Mouse (Mus musculus) hindbrain, embryonic 12.5 days (tissue): ENCODE measurements at regions not wholly inside any gene's neighbourhood (a gene's known extent, or its start where the extent isn't known, plus 50 kb on each side); places are given as distances from the start of the nearest gene placed in this dataset.
A peak's percentile ranks its signal among the peaks of the same experiment; 100 is the strongest.

Experiments used
- ATAC-seq: fragments of 200-750 bp; cut with Nextera tagmentation; 2 replicates; pipeline ENCODE4 v1.8.0; 2017; ENCODE audit warnings: moderate TSS enrichment; ENCODE audit not compliant: low FRiP score
- H3K27ac ChIP-seq: fragments of 300-500 bp; sonication (generic); 2 replicates; pipeline ENCODE4 v1.5.1; 2016; ENCODE audit warnings: mild to moderate bottlenecking
- H3K27me3 ChIP-seq: fragments of 300-500 bp; sonication (generic); 2 replicates; pipeline ENCODE4 v1.6.1; 2016; ENCODE audit warnings: mild to moderate bottlenecking
- H3K36me3 ChIP-seq: fragments of 300-500 bp; sonication (generic); 2 replicates; pipeline ENCODE4 v1.6.1; 2016; ENCODE audit warnings: mild to moderate bottlenecking
- H3K4me1 ChIP-seq: fragments of 300-500 bp; sonication (generic); 2 replicates; pipeline ENCODE4 v1.6.1; 2016
- H3K4me2 ChIP-seq: fragments of 300-500 bp; sonication (generic); replicated peaks from 2 replicates; pipeline ENCODE4 v1.6.1; 2016; ENCODE audit warnings: mild to moderate bottlenecking
- H3K4me3 ChIP-seq: fragments of 300-500 bp; sonication (generic); 2 replicates; pipeline ENCODE4 v1.5.1; 2016; ENCODE audit warnings: mild to moderate bottlenecking
- H3K9ac ChIP-seq: fragments of 300-500 bp; sonication (generic); 2 replicates; pipeline ENCODE4 v1.6.1; 2016; ENCODE audit warnings: mild to moderate bottlenecking, moderate library complexity
- H3K9me3 ChIP-seq: fragments of 300-500 bp; sonication (generic); replicated peaks from 2 replicates; pipeline ENCODE4 v1.6.1; 2016; ENCODE audit warnings: mild to moderate bottlenecking
- WGBS: fragments of 180-500 bp; shearing (Covaris S2); methylation state at CpG from one replicate; pipeline ENCODE4 v1.1.7; 2016; 5-methylcytosine and 5-hydroxymethylcytosine counted together

DNA sequence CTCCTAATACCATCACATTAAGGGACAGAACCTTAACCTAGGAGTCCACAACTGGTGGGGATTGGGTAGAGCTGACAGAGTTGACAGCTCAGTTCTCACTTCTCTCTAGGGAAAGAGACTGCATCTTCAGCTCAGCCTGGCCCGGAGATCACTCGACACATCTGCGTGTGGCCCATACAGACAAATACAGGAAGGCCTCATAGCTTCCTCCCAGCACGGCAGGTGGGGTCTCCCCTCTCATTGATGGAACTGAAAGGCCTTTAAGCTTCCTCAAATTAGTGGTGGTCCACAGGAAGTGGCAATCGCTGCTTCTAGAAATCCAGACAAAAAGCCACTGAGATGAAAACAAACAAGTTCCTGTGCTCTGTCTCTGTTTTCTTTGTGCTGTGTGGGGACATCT, 83.4 kb upstream of the Cxcr4 start:
- Histone ChIP-seq H3K4me2 (no peak overlapping the region), H3K36me3 (no peaks in the 10 kb centered on the region), H3K9me3 (no peaks in the 10 kb centered on the region), H3K4me1 (peaks cover 16% of the 10 kb centered on the region), H3K4me3 (no peak overlapping the region), H3K9ac (no peak overlapping the region), H3K27ac (no peak overlapping the region), H3K27me3 (no peaks in the 10 kb centered on the region)
- ATAC-seq, result no peak
- WGBS, result 67% methylated on average over 5 of the region's 5 CpGs

DNA sequence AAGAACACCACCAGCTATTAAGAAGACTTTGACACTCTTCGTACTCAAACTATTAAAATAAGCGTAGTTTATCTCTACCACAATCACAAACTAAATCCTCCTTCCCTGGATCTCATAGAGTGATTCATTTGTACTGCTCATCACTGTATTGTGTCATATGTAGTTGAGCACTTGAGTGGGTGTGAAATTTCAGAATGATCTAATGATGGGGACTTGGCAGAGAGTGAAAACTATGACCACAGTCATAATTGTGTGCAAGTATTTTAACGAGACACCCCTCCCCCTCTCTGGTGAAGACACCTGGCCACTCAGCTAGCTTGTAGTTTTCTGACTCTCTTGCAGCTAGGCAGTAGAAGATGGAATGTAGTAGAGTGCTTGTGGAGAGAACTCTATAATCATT, 80.2 kb upstream of the Cxcr4 start:
- no peak overlapping the region for H3K9ac ChIP-seq
- H3K4me2 ChIP-seq, result no peak overlapping the region
- H3K27ac ChIP-seq, result no peak overlapping the region
- no peak for ATAC-seq
- H3K36me3 ChIP-seq, result no peaks in the 10 kb centered on the region
- H3K4me1 ChIP-seq, result peaks cover 18% of the 10 kb centered on the region
- H3K4me3 ChIP-seq, result no peak overlapping the region
- no peaks in the 10 kb centered on the region for H3K9me3 ChIP-seq
- H3K27me3 ChIP-seq, result no peaks in the 10 kb centered on the region
- WGBS, result 92% methylated on average over 3 of the region's 3 CpGs

DNA sequence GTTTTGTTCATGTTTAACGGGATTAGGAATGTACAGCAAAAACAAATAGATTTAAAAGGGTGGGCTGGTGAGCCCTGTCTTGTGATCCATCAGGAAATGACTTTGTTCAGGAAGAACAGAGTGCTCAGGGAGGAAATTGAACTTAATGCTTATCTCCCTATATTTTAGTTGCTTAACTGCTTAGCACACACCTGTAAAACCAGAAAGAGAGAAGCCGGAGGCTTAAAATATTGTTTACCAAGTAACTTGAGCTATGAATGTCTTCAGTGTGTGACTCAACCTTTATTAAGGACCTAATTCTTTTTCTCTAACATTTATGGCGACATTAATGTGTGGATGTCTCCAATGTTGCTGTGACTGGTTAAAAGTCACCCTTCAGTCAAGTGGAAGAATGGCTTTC, 79.4 kb upstream of the Cxcr4 start:
- no peak for ATAC-seq
- Histone ChIP-seq H3K27ac (no peak overlapping the region), H3K9me3 (no peaks in the 10 kb centered on the region), H3K4me2 (no peak overlapping the region), H3K9ac (no peak overlapping the region), H3K27me3 (no peaks in the 10 kb centered on the region), H3K4me1 (peaks cover 18% of the 10 kb centered on the region), H3K36me3 (no peaks in the 10 kb centered on the region), H3K4me3 (no peak overlapping the region)
- 85% methylated on average over 3 of the region's 3 CpGs for WGBS

DNA sequence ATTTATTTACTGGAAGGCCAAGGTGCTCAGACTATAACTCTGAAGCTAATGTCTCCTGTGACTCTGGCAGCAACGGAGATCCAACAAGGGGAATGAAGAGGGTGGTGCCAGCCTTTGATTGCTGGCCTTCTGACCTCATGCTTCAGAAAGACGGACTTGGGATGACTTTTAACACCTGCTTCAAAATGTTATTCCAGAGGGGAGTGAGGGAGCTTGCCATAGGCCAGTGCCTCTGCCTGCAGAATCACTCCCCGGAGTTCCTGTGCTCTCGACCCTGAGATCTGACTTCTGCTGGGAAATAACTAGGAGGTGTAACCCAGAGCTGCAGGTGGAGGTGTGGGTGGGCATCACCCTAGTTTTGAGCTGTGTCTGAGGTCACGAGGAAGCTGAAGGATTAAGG, 78.9 kb upstream of the Cxcr4 start:
- no peak for ATAC-seq
- no peaks in the 10 kb centered on the region for H3K27me3 ChIP-seq
- no peak overlapping the region for H3K4me2 ChIP-seq
- H3K27ac ChIP-seq, result no peak overlapping the region
- no peak overlapping the region for H3K4me3 ChIP-seq
- no peak overlapping the region for H3K9ac ChIP-seq
- WGBS, result 61% methylated on average over 5 of the region's 5 CpGs
- H3K4me1 ChIP-seq, result peaks cover 18% of the 10 kb centered on the region
- H3K9me3 ChIP-seq, result no peaks in the 10 kb centered on the region
- no peaks in the 10 kb centered on the region for H3K36me3 ChIP-seq

DNA sequence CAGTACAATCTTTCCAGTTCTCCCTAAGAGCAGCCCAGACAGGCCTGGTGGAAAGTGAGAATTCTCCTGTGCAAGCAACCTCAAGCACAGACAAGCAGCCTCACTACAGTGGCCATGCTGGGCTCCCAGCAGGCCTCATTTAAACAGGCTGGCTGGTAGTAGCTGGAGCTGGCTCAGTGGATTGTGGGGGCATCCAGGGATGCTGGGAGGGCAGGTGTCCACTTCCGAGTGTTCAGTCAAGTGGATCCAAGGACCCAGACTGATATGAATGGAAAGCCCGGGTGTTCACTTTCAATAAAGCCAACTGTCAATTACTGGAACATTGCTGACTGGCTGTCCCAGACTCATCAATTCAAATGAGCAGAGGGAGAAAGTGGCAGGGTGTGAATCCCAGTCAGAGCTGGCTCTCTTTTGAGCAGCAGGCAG, 77.2 kb upstream of the Cxcr4 start:
- H3K9me3 ChIP-seq, result no peaks in the 10 kb centered on the region
- no peaks in the 10 kb centered on the region for H3K27me3 ChIP-seq
- no peak overlapping the region for H3K4me3 ChIP-seq
- no peak overlapping the region for H3K4me2 ChIP-seq
- peaks cover 18% of the 10 kb centered on the region for H3K4me1 ChIP-seq
- H3K36me3 ChIP-seq, result no peaks in the 10 kb centered on the region
- WGBS, result 13% methylated on average over 2 of the region's 2 CpGs
- ATAC-seq, result peak; percentile 69
- H3K27ac ChIP-seq, result peak overlapping the region; percentile 81
- no peak overlapping the region for H3K9ac ChIP-seq

DNA sequence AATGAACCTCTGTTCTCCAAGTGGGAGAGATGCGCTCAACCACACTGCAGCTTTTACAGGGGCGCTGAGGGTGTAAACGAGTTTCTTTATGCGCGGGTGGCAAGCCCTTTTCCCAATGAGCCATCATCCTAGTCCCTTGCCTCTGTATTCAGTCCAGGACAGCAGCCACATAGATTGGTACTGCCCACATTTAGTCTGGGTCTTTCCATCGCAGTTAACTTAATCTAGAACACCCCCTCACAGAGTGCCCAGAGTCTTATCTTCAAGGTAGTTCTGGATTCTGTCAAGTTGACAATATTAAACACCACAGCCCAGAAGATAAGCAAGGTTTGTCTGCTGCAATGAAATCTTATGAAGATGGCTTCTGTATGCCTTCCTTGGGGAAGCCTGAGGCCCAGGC, 76.6 kb upstream of the Cxcr4 start:
- peak overlapping the region; percentile 81 for H3K27ac ChIP-seq

DNA sequence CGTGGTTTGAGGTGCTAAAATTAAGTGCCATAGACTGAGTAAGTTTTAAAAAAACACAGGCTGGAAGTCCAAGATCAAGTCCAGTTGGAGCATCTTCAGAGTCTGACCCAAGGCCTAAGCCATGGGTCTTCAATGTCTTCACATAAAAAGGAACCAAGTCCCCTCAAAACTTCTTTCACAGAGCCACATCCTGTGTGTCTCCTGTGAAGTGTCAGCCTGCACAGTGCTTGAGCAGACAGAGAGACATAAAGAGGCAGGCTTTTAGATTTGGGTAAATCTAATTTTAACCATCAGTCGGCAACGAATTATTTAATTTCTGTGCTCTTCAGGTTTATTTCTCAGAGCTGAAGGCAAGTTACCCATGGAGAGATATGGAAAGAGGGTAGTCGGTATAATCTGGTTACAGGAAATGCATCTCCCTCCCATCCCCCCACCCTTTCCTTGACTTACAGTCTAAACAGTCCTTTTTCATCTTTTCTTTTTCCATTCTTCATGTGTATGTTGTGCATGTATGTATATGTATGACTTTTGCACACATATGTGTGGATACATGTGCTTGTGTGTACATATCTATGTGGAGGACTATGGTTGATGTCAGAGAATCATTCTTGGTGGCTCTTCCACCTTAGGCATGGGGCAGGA, 75.1 kb upstream of the Cxcr4 start:
- Histone ChIP-seq H3K27me3 (no peaks in the 10 kb centered on the region), H3K4me3 (no peak overlapping the region), H3K4me1 (peaks cover 18% of the 10 kb centered on the region), H3K27ac (no peak overlapping the region), H3K4me2 (no peak overlapping the region), H3K9ac (no peak overlapping the region), H3K36me3 (no peaks in the 10 kb centered on the region), H3K9me3 (no peaks in the 10 kb centered on the region)
- ATAC-seq, result no peak
- 90% methylated on average over 4 of the region's 4 CpGs for WGBS

More for the DNA sequence above, 76.6 kb upstream of the Cxcr4 start:
- ATAC-seq, result no peak
- Histone ChIP-seq H3K36me3 (no peaks in the 10 kb centered on the region), H3K4me2 (no peak overlapping the region), H3K4me3 (no peak overlapping the region), H3K27me3 (no peaks in the 10 kb centered on the region), H3K9ac (no peak overlapping the region), H3K9me3 (no peaks in the 10 kb centered on the region), H3K4me1 (peaks cover 18% of the 10 kb centered on the region)
- 81% methylated on average over 6 of the region's 6 CpGs for WGBS

DNA sequence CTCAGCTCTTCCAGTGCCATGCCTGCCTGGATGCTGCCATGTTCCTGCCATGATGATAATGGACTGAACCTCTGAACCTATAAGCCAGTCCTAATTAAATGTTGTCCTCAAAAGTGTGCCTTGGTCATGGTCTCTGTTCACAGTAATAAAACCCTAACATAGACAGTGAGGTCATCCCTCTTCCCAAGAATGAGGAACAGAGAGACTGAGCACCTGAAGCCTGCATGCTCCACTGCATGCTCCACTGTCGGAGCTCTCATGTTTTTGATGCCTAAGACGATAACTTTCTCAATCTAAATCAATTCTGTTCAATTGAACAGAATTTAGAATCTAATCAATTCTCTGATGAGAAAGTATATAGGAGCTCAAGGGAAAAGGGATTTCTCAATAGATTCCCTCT, 71.1 kb upstream of the Cxcr4 start:
- no peak for ATAC-seq
- Histone ChIP-seq H3K36me3 (no peaks in the 10 kb centered on the region), H3K4me1 (peaks cover 9% of the 10 kb centered on the region), H3K4me2 (no peak overlapping the region), H3K9me3 (no peaks in the 10 kb centered on the region), H3K9ac (no peak overlapping the region), H3K4me3 (no peak overlapping the region), H3K27me3 (no peaks in the 10 kb centered on the region), H3K27ac (no peak overlapping the region)
- WGBS, result 95% methylated on average over 2 of the region's 2 CpGs

DNA sequence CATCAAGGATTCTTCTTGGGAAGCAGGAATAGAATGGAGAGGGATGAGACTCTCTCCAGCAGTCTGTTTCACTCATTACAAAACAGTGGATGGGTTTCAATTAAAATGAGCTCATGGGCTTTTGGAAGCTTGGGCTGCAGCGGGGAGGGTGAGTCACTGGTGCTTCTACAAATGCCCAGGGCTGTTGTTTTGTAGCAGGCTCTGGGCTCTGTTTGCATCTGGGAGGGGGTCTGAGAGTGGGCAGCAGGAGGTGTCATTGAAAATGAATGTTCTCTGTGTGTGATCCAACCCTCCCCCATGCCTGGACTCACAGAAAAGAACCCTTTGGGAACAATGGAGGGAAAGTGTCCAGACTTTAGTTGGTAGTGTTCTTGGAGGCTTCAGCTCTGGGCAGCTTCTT, 67.8 kb upstream of the Cxcr4 start:
- WGBS, result 13% methylated on average over 1 of the region's 1 CpGs
- H3K4me2 ChIP-seq, result no peak overlapping the region
- ATAC-seq, result 0 out of 2 replicates have a peak, but pooled peaks have one; percentile 23
- peaks cover 9% of the 10 kb centered on the region for H3K4me1 ChIP-seq
- H3K27me3 ChIP-seq, result no peaks in the 10 kb centered on the region
- no peak overlapping the region for H3K9ac ChIP-seq
- H3K27ac ChIP-seq, result no peak overlapping the region
- H3K36me3 ChIP-seq, result no peaks in the 10 kb centered on the region
- no peak overlapping the region for H3K4me3 ChIP-seq
- H3K9me3 ChIP-seq, result no peaks in the 10 kb centered on the region

DNA sequence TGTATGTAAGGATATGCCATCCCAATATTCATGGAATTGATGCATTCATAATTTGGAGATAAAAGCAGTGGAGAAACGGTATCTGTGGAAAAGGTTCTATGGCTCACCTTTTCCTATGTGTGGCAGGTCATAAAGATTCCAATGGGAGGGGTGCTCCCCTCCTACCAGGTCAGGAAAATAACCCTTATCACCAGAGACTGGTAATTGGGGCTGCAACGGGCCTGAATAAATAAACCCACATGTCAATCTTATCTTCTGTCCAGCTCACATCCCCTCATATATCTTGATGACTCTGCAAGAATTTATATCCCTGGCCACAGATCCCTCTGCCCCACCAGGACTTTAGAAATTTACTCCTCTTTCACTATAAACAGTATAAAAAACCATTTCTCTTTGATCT, 66.7 kb upstream of the Cxcr4 start:
- 73% methylated on average over 2 of the region's 2 CpGs for WGBS
- Histone ChIP-seq H3K4me3 (no peak overlapping the region), H3K9me3 (no peaks in the 10 kb centered on the region), H3K36me3 (no peaks in the 10 kb centered on the region), H3K9ac (no peak overlapping the region), H3K4me1 (peaks cover 9% of the 10 kb centered on the region), H3K27ac (no peak overlapping the region), H3K4me2 (no peak overlapping the region), H3K27me3 (no peaks in the 10 kb centered on the region)
- no peak for ATAC-seq

DNA sequence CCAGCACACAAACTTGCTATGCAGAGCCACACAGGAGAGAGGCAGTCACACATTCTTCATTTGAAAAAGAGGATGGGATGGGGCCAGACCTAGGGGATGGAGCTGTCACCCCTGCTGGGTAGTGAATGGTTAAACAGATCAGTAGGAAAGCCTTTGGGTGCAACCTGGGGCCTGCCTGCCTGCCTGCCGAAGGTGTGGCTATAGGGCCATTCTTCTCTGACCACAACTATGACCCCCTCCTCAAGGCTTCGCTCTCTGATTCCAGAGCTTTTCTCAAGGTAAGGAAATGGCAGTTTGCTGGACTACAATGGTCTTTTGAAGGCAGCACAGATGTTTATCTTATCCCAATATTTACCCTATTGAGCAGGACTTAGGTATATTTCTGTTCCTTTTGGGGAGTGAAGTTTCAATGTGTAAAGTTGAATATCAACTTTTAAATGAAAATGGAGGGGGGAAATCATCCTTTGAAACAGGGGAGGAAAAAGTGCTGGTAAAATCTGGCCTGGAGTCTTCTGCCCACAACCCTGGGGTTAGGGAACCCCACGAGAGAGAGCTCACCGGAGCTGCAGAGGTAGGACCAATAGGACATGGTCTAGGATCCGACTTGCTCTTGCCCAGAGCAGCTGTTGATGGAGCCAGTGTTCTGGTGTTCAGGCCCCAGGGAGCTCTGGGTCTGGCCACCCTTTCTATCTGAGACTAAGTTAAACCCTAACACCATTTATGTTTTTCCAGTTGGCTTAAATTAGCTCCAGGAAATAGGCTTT, 62.2 kb upstream of the Cxcr4 start:
- Histone ChIP-seq H3K9ac (no peak overlapping the region), H3K4me1 (peaks cover 5% of the 10 kb centered on the region), H3K9me3 (no peaks in the 10 kb centered on the region), H3K27ac (no peak overlapping the region), H3K4me2 (no peak overlapping the region), H3K36me3 (no peaks in the 10 kb centered on the region), H3K4me3 (no peak overlapping the region), H3K27me3 (no peaks in the 10 kb centered on the region; the same call in 1 of the 2 replicates)
- 53% methylated on average over 5 of the region's 5 CpGs for WGBS
- ATAC-seq, result no peak

DNA sequence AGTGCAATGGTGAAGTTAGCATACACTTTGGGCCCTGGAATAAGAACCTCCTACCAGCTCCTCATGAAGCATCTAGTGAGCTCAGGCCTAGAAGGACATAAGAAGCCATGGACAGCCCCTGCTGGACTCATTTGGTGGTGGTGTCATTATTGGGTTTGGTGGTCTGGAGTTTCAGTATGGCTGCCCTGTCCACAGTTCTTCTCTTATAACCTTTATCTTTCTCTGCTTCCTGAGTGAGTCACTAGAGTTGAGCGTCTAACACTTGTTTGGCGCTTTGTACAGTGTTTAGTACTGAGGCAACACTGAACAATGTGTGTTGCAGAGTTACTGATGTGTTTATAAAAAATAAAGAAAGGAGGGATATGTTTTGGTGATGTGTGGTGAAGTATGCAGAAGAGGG, 58.5 kb upstream of the Cxcr4 start:
- Histone ChIP-seq H3K4me2 (no peak overlapping the region), H3K9ac (no peak overlapping the region), H3K9me3 (no peaks in the 10 kb centered on the region), H3K36me3 (no peaks in the 10 kb centered on the region), H3K27ac (no peak overlapping the region), H3K4me3 (no peak overlapping the region), H3K4me1 (peaks cover 5% of the 10 kb centered on the region), H3K27me3 (no peaks in the 10 kb centered on the region; the same call in 1 of the 2 replicates)
- ATAC-seq, result no peak
- WGBS, result 95% methylated on average over 2 of the region's 2 CpGs
